Mouse (Mus musculus) C2C12 (cell line): ENCODE data around the gene 1190002N15Rik.

Experiments
- CTCF ChIP-seq: IDR thresholded peaks from one replicate; pipeline ENCODE4 v1.5.1; 2011; ENCODE audit not compliant: control insufficient read depth, insufficient read depth, insufficient read length
- MAX ChIP-seq: IDR thresholded peaks from one replicate; pipeline ENCODE4 v1.6.1; 2011; ENCODE audit warnings: mild to moderate bottlenecking, control low read depth
- MYOD1 ChIP-seq: IDR thresholded peaks from one replicate; pipeline ENCODE4 v1.6.1; 2011; ENCODE audit warnings: low read depth; ENCODE audit not compliant: control insufficient read depth, insufficient read length
- MYOG ChIP-seq: IDR thresholded peaks from one replicate; pipeline ENCODE4 v1.6.1; 2011; ENCODE audit not compliant: control insufficient read depth, insufficient read length; ENCODE audit errors: extremely low read depth
- USF1 ChIP-seq: IDR thresholded peaks from one replicate; pipeline ENCODE4 v1.6.1; 2011; ENCODE audit warnings: low read depth, mild to moderate bottlenecking, control low read depth, moderate library complexity

DNA sequence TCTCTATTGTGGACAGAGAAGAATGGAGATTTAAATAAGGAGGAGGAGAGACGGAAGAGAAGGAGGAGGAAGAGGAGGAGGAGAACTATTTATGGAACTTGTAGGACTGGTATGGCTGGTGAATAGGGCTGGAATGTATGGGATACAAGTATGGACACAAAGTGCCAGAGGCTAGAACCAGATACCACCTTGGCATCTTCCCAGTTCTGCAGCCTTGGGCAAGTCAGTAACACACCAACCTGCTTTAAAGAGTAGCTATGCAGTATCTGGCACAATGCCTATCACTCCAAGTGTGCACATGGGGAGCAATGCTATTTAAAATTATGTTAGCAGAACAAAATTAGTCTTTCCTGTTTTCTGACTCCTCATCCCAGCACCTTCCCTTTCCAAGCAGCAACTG is 30.9 kb downstream of the 1190002N15Rik start:
- no peak for TF ChIP-seq CTCF
- no peak for TF ChIP-seq USF1
- TF ChIP-seq MYOD1 = no peak
- TF ChIP-seq MAX = no peak
- TF ChIP-seq MYOG = no peak
